Mouse (Mus musculus) gastrocnemius, postnatal 14 days (tissue): Measurements from ENCODE around the gene Sycp3. TPM values are rescaled to one million over a fixed set of nuclear protein-coding genes. Genes with fewer than 3 reads are reported as not detected.
A peak's percentile ranks its signal among the peaks of the same experiment; 100 is the strongest.
"Not testable (repeated sequence)": the region's sequence is repeated elsewhere in the genome, so short reads cannot be mapped to it uniquely, and the experiment has no call there.

ENCODE experiments used
- DNase-seq: peaks from one replicate; pipeline ENCODE4 v3.0.0; 2021; ENCODE audit warnings: mixed read lengths
- intact Hi-C: fragments of 180-260 bp; cut with DNase I; formaldehyde crosslinking; loops from one replicate; pipeline ENCODE4 v1.15.1; 2025; ENCODE audit warnings: low total_unique reads
- long read RNA-seq, 2 experiments: library from polyadenylated mRNA; stranded (forward); transcript quantifications; one replicate each; pipeline ENCODE4 v2.0.0; 2021
- total RNA-seq, 2 experiments: library from RNA; stranded (reverse); gene quantifications; 2 replicates each; pipeline ENCODE4 v1.2.3; 2021

The Sycp3 gene
- total RNA-seq = not detected
- long read RNA-seq, experiment 1 = 0 reads
- long read RNA-seq, experiment 2 = 0 reads

GRCm38 (mm10) chr10:88459502-88459992 lies at the start of gene Sycp3:
Gene Sycp3 (plus strand): TSS chr10:88459569.
- intact Hi-C loops = no loop called here
- no peak for DNase-seq

- no peak for DNase-seq
- intact Hi-C loops = no loop called here
These were observed 49.6 kb upstream of the Sycp3 start for GRCm38 (mm10) chr10:88409751-88410150.

- no peak for DNase-seq
- intact Hi-C loops = no loop called here
These were observed 46.9 kb upstream of the Sycp3 start for GRCm38 (mm10) chr10:88412290-88412995.

GRCm38 (mm10) chr10:88417686-88418085 lies 41.7 kb upstream of the Sycp3 start:
- intact Hi-C loops = no loop called here
- no peak for DNase-seq

GRCm38 (mm10) chr10:88420141-88420541 lies 39.2 kb upstream of the Sycp3 start:
- no peak for DNase-seq
- intact Hi-C loops = no loop called here

GRCm38 (mm10) chr10:88420655-88421435 lies 38.5 kb upstream of the Sycp3 start:
- intact Hi-C loops = no loop called here
- DNase-seq = no peak

GRCm38 (mm10) chr10:88426158-88426816 lies 33.1 kb upstream of the Sycp3 start:
- DNase-seq = peak; percentile 37
- intact Hi-C loops = no loop called here

- intact Hi-C loops = no loop called here
- no peak for DNase-seq
These were observed 32.5 kb upstream of the Sycp3 start for GRCm38 (mm10) chr10:88426896-88427295.

GRCm38 (mm10) chr10:88427998-88428397 lies 31.4 kb upstream of the Sycp3 start:
- intact Hi-C loops = no loop called here
- no peak for DNase-seq

GRCm38 (mm10) chr10:88441224-88441623 lies 18.1 kb upstream of the Sycp3 start:
- intact Hi-C loops = no loop called here
- DNase-seq = no peak

- DNase-seq = peak; percentile 40
- intact Hi-C loops = no loop called here
These were observed 8.1 kb upstream of the Sycp3 start for GRCm38 (mm10) chr10:88451221-88451620.

GRCm38 (mm10) chr10:88451990-88452389 lies 7.4 kb upstream of the Sycp3 start:
- DNase-seq = no peak
- intact Hi-C loops = no loop called here

- DNase-seq = no peak
- intact Hi-C loops = no loop called here
These were observed 1.6 kb upstream of the Sycp3 start for GRCm38 (mm10) chr10:88457816-88458215.

- no peak for DNase-seq
- intact Hi-C loops = no loop called here
These were observed 902 bp downstream of the Sycp3 start for GRCm38 (mm10) chr10:88460122-88460820.

GRCm38 (mm10) chr10:88482866-88483265 lies 23.5 kb downstream of the Sycp3 start:
- intact Hi-C loops, DNase-seq: not testable (repeated sequence)

GRCm38 (mm10) chr10:88488629-88489028 lies 29.3 kb downstream of the Sycp3 start:
- intact Hi-C loops = no loop called here

GRCm38 (mm10) chr10:88491632-88492031 lies 32.3 kb downstream of the Sycp3 start:
- no peak for DNase-seq
- intact Hi-C loops = no loop called here

More at GRCm38 (mm10) chr10:88488629-88489028, 29.3 kb downstream of the Sycp3 start:
- no peak for DNase-seq

GRCm38 (mm10) chr10:88492658-88493057 lies 33.3 kb downstream of the Sycp3 start:
- no peak for DNase-seq
- intact Hi-C loops = no loop called here

- intact Hi-C loops = no loop called here
- no peak for DNase-seq
These were observed 35.7 kb downstream of the Sycp3 start for GRCm38 (mm10) chr10:88494959-88495587.
